Mouse (Mus musculus) forelimb bud, embryonic 11.5 days (tissue): ENCODE measurements at regions not wholly inside any gene's neighbourhood (a gene's known extent, or its start where the extent isn't known, plus 50 kb on each side); places are given as distances from the start of the nearest gene placed in this dataset.

Experiments
- DNase-seq: peaks from one replicate; pipeline ENCODE4 v3.0.0-alpha.2; 2012; ENCODE audit warnings: low read depth, low spot score

- DNase-seq: no peak
Observed at GRCm38 (mm10) chr7:66491501-66491900, 64.2 kb upstream of the Aldh1a3 start.

- DNase-seq: no peak
Observed at GRCm38 (mm10) chr7:66490073-66490472, 62.8 kb upstream of the Aldh1a3 start.

- DNase-seq: no peak
Observed at GRCm38 (mm10) chr7:66487751-66488150, 60.4 kb upstream of the Aldh1a3 start.

DNA sequence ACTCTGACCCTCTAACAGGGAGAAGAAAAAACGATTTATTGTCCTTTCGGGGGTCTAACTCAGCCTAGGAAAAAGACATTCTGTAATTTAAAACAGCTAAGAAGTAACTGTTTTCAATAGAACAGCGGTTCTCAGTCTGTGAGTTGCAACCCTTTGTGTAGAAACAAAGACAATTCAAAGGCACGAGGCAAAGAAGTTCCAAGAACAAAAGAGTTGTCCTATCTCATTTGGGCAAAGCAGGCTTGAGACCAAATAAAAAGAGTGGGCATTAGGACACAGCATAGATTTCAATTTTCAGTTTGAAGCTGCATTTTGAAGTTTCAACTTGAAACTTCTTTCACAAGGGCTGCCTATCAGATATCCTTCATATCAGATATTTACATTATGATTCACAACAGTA is 53.1 kb upstream of the Aldh1a3 start:
- DNase-seq: no peak

DNA sequence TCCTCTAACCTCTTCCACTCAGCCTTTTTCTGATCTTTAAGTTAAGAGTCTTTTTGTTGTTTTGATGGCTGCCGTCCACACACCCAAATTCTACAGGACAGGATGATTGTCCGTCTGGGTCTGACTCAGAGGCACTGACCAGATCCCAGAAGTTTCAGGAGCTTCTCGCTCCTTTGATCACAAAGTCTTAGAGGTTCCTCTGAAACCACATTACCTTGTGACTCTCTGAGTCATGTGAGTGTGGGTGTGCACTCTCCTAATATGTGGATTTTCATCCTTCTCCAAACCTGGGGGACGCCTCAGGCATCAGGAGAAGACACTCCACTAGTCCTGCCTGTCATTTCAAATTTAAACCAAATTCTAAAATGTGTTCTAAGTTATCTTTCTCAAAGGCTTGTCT is 52.0 kb upstream of the Aldh1a3 start:
- DNase-seq: no peak

DNA sequence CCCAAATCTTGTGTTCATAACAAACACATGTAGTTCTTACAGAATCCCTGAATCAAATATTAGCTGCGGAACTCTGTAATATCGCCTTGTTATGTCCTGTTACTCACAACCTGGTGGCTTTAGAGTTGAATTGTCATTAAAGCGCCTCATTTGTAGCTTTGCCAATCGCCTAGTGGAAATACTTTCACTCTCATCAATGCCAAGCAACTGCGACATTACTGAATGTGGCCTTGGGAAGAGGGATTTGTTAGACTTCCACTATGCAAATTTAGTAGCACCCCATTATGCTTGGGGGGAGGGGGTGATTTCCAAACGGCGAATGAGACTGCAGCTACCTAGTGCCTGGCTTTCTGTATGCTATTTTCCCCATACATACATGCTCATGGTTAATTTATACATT is 50.8 kb upstream of the Aldh1a3 start:
- no peak for DNase-seq

DNA sequence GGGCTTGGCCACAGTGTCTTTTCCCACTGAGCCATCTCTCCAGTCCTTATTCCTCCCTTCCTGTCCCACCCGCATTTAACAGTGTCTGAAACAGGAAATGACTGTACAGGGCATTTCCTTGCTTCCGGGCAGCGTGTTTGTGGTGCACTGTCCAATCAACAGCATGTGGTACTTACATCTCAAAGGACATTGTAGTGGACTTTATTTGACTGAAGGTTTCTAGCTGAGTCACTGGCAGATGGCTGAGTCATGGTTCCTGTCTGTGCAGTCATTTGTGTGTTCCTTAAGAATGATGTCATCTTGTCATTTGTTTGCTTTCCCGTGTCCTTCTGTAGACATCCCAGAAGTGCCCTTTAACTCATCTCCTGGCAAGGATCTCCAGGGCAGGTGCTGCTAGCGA is 50.2 kb upstream of the Aldh1a3 start:
- peak; percentile 28 for DNase-seq
